Mouse (Mus musculus): ENCODE data around the gene Milr1. TPM values are rescaled to one million over a fixed set of nuclear protein-coding genes. Genes with fewer than 3 reads are reported as not detected.
"Not testable (repeated sequence)": the region's sequence is repeated elsewhere in the genome, so short reads cannot be mapped to it uniquely, and the experiment has no call there.

Milr1 gene
- polyA plus RNA-seq, 1 experiment: 3.0 TPM

DNA sequence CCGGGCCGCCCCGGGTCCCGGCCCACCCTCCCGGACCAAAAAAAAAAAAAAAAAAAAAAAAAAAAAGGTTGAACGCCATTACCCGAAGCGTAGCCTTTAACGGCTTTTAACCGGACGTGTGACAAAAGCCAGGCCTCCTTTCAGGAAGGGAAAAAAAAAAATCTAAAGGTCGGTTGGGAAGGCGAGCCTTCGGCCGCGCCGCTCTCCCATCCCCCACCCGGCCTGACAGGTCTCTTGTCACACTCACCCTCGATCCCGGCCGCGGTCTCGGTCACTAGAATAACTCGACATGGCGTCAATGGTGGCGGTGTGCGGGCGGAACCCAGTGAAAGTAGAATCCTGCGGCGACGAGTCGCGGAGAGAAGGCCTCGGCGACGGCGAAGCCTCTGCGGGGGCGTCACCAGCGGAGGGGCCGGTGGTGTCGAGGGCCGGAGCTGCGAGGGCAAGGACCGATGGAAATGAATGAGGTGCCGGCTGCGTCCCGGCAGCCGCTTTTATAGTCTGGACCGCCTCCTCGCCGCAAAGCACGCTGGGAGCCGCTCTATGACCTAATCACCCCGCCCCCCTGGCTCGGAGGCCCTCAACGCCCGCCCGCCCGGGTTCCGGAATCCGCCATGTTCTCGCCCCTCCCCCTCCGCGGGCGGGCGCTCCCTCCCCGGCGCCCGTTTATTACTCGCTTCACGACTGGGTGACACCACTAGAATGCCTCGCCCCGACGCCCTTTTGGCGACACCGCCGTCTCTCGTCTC is 37.2 kb downstream of the Milr1 start:
- H3K4me3 ChIP-seq (replicated peaks; ENCODE audit: extremely low read depth, low read depth, low read length): peak overlapping the region; percentile 93
- H3K4me1 ChIP-seq (ENCODE audit: control insufficient read depth, insufficient read depth, low read length): peaks cover 5% of the 10 kb centered on the region
- WGBS: under 1% methylated on average over 77 of the region's 79 CpGs
- TF ChIP-seq POLR2A (IDR thresholded peaks at IDR 0.05; ENCODE audit: borderline replicate concordance, extremely low read depth, low read depth, low read length): peak; percentile 98
- no peak for TF ChIP-seq CTCF (IDR thresholded peaks at IDR 0.05; ENCODE audit: insufficient read depth, low read length)
- DNase-seq: peak; percentile 99

DNA sequence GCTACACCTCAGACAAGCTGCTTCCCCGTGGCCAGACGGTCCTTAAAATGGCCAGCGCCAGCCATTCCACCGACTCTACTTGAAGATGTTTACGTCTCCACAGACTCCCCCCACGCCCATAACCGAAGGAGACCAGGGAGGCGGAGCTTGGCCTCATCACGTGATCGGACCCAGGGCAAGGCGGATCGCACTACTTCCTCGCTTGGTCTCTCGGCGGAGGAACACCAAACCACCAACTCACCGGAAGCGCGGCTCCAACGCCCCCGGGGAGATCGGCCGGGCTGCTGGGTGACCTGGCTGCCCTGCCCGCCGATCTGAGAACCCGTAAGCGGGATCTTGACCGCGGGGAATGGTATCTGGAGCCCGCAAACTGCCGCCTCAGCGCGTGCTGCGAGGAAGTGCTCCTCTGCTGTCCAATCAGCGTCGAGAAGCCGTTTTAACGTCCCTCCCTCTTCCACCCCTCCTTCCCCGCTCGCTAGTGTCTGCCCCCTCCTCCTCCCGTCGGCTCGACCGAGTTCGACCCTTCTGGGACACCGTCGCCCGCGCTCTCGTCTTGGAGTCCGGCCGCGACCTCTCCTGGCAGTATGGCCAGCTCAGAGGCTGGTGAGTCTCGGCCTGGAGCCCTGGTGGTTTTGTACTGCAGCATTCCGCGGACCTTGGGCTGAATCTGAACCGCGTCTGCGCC is 37.9 kb downstream of the Milr1 start, which contains the start of the genes Ddx5 and Cep95:
Gene Ddx5 (minus strand): TSS at position 411 of the 685 bp plus-strand sequence.
Gene Cep95 (plus strand): TSS at position 478 of the 685 bp plus-strand sequence.
- DNase-seq: peak; percentile 93
- under 1% methylated on average over 58 of the region's 58 CpGs for WGBS
- peak within 1 kb of the TSS; percentile 93 for H3K4me3 ChIP-seq (replicated peaks; ENCODE audit: extremely low read depth, low read depth, low read length)

DNA sequence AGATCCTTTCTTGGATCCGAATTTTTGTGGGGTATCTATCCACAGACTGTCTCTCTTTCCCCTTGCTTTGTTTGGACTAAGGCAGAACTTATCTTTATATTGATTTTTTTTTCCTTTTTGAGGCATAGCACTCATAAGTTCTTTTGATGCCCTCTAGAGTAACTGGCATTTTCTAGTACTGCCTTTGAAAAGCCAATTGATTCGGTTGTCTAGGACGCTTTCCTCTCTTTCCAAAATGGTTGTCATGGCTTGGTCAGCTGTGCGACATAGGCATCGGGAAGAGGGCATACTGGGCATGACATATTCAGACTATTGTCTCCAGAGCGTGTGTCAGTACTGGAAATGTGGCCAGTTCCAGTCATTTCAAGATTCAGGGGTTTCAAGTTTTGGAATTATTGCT is 38.6 kb downstream of the Milr1 start:
- H3K4me3 ChIP-seq (replicated peaks; ENCODE audit: extremely low read depth, low read depth, low read length): peak overlapping the region; percentile 91
- WGBS: 1% methylated on average over 6 of the region's 6 CpGs
- DNase-seq: no peak
- TF ChIP-seq CTCF (IDR thresholded peaks at IDR 0.05; ENCODE audit: insufficient read depth, low read length): no peak
- no peak for TF ChIP-seq POLR2A (IDR thresholded peaks at IDR 0.05; ENCODE audit: borderline replicate concordance, extremely low read depth, low read depth, low read length)
- peaks cover 2% of the 10 kb centered on the region for H3K4me1 ChIP-seq (ENCODE audit: control insufficient read depth, insufficient read depth, low read length)

More for the DNA sequence above, 37.9 kb downstream of the Milr1 start, which contains the start of the genes Ddx5 and Cep95:
- TF ChIP-seq POLR2A (IDR thresholded peaks at IDR 0.05; ENCODE audit: borderline replicate concordance, extremely low read depth, low read depth, low read length) (peak; percentile 94; the same call in 1 of the 2 replicates), CTCF (IDR thresholded peaks at IDR 0.05; ENCODE audit: insufficient read depth, low read length) (no peak)
- H3K4me1 ChIP-seq (ENCODE audit: control insufficient read depth, insufficient read depth, low read length): peaks cover 2% of the 10 kb centered on the region

DNA sequence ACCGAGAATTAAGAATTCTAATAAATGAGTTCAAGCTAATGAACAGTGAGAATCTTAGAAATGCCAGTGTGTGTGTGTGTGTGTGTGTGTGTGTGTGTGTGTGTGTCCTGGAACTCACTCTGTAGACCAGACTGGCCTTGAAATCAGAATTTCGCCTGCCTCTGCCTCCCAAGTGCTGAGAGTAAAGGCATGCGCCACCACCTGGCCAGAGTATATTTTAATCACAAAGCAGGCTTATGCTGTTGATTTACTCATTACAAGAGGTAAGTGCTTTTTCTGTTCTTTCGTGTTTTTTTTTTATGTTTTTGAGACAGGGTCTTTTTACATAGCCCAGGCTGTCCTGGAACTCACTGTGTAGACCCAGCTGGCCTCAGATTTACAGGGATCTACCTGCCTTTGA is 42.8 kb downstream of the Milr1 start:
- no peak for DNase-seq
- H3K4me3 ChIP-seq (replicated peaks; ENCODE audit: extremely low read depth, low read depth, low read length): no peak overlapping the region
- WGBS: 81% methylated on average over 4 of the region's 4 CpGs
- TF ChIP-seq POLR2A (IDR thresholded peaks at IDR 0.05; ENCODE audit: borderline replicate concordance, extremely low read depth, low read depth, low read length): no peak
- TF ChIP-seq CTCF (IDR thresholded peaks at IDR 0.05; ENCODE audit: insufficient read depth, low read length): no peak
- peaks cover 2% of the 10 kb centered on the region for H3K4me1 ChIP-seq (ENCODE audit: control insufficient read depth, insufficient read depth, low read length)

DNA sequence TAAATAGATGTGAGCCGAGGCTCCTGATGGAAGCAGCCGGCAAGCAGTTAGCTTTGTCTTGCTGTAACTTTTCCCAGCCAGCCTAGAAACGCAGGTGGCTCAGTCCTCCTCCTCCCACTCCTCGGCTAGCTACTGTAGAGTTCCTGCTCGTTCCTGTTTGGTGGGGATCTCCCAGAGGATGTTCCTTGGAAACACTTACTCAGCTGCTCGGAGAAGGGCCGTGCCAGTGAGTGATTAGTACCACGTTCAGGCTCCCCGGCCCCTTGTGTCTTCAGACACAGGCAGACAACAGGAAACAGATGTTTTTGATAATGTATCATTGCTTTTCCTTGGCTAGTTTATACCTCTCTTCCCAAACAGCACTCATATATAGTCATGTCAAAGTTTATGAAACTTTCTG is 44.7 kb downstream of the Milr1 start:
- TF ChIP-seq POLR2A (IDR thresholded peaks at IDR 0.05; ENCODE audit: borderline replicate concordance, extremely low read depth, low read depth, low read length): no peak
- 31% methylated on average over 9 of the region's 9 CpGs for WGBS
- peaks cover 2% of the 10 kb centered on the region for H3K4me1 ChIP-seq (ENCODE audit: control insufficient read depth, insufficient read depth, low read length)
- no peak for DNase-seq
- H3K4me3 ChIP-seq (replicated peaks; ENCODE audit: extremely low read depth, low read depth, low read length): no peak overlapping the region

DNA sequence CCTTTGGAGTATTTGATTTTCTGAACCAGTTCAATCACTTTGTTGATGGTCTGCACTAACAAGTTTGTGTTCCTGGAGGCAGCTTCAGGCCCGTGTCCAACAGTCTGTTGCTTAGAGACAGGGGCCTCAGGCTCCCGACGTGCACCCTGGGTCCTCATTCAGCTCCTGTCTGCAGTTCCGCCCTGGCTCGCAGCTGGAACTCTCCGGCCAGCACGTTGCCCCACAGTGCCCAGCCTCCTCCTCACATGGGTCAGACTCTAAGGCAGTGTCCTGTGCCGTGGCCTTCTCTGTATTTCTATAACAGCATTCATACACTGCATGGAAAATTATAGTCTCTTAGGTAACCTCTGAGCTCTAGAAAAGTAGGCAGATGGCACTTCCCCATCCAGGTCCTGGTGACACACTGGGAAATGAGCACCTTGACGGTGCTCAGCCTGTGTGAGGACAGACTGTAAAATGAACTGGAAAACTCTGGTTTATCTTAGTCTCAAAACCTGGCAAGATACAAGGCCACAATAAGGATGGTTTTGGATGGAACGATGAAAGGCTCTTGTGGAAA is 51.1 kb downstream of the Milr1 start:
- no peak for DNase-seq
- TF ChIP-seq CTCF (IDR thresholded peaks at IDR 0.05; ENCODE audit: insufficient read depth, low read length) (no peak), POLR2A (IDR thresholded peaks at IDR 0.05; ENCODE audit: borderline replicate concordance, extremely low read depth, low read depth, low read length) (no peak)
- WGBS: 76% methylated on average over 10 of the region's 10 CpGs
- H3K4me1 ChIP-seq (ENCODE audit: control insufficient read depth, insufficient read depth, low read length): no peaks in the 10 kb centered on the region
- H3K4me3 ChIP-seq (replicated peaks; ENCODE audit: extremely low read depth, low read depth, low read length): no peak overlapping the region

DNA sequence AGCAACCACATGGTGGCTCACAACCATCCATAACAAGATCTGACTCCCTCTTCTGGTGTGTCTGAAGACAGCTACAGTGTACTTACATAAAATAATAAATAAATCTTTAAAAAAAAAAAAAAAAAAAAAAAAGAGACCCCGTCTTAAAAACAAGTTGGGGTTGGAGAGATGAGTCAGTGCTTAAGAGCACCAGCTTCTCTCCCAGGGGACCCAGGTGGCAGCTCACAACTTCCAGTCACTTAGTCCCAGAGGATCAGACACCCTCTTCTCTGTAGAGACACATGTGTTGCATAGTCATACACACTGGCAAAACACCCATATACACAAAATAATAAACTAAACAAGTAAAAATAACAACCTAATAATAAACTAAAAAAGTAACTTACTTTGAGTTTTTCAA is 56.4 kb downstream of the Milr1 start:
- not testable (repeated sequence) for H3K4me3 ChIP-seq (replicated peaks; ENCODE audit: extremely low read depth, low read depth, low read length); H3K4me1 ChIP-seq (ENCODE audit: control insufficient read depth, insufficient read depth, low read length); DNase-seq
- 76% methylated on average over 1 of the region's 1 CpGs for WGBS

DNA sequence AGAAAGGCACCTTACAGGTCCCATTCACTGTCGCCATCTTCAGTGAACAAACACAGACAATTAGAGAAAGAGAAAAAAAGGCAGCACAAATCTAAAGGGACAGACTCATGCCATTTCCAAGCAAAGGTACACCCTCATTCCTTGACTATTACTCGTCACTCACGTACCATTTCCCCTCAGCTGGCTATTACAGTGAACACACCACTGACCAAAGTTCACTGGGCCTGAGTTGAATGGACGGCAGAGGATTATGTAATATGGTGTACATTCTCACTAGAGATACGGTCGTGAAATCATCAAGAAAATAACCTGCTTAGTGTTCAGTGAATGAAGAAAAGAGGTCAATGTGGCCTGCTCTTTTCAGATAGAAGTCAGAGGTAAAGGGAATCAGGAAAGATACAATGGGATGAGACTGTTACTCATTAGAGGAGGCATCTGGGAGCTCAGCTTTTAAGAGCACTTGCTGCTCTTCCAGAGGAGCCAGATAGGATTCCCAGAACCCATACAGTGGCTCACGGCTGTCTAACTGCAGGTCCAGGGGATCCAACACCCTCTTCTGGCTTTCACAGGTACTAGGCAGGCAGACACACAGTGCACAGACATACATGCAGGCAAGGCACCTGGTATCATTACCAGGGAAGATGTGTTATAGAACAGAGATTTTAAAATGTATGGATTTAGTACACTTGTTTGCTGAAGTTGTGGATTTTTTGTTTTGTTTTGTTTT is 61.5 kb downstream of the Milr1 start:
- no peak overlapping the region for H3K4me3 ChIP-seq (replicated peaks; ENCODE audit: extremely low read depth, low read depth, low read length)
- WGBS: 86% methylated on average over 7 of the region's 7 CpGs
- no peak for DNase-seq
- no peak for TF ChIP-seq POLR2A (IDR thresholded peaks at IDR 0.05; ENCODE audit: borderline replicate concordance, extremely low read depth, low read depth, low read length)
- no peak for TF ChIP-seq CTCF (IDR thresholded peaks at IDR 0.05; ENCODE audit: insufficient read depth, low read length)
- H3K4me1 ChIP-seq (ENCODE audit: control insufficient read depth, insufficient read depth, low read length): no peaks in the 10 kb centered on the region

DNA sequence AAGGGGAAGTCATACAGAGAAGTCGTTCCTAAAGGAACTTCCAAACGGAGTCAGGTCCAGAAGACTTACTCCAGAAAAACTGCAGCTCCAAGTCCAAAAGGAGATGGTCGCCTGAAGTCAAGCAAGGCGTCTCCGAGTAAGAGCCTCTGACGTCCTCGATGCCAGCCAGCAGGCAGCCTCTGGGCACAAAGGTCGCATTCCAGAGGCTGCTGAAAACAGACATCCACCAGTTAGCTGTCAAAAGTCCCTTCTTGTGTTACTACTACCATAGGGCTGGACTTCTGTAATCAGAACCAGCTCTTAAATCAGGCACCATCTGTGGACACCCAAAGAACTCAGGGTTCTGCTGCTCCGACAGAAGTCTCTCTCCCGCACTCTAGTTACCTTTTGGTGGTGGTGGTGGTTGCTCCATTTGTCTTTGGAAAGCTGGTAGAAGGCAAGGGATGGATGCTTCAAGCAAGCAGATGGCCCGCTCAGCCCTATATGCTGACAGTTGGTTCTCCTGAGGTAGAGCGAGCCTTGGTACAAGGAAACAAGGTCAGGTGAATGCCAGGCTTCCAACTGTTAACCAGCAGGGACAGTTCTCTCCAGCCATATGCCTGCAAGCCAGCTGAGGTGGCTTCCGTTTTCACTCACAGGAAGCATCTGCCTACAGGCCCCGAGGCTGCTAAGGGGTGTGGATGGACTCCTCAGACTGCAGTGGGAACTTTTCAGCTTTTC is 63.7 kb downstream of the Milr1 start:
- 71% methylated on average over 14 of the region's 14 CpGs for WGBS
- H3K4me1 ChIP-seq (ENCODE audit: control insufficient read depth, insufficient read depth, low read length): no peaks in the 10 kb centered on the region
- DNase-seq: no peak
- H3K4me3 ChIP-seq (replicated peaks; ENCODE audit: extremely low read depth, low read depth, low read length): no peak overlapping the region
- TF ChIP-seq CTCF (IDR thresholded peaks at IDR 0.05; ENCODE audit: insufficient read depth, low read length) (no peak), POLR2A (IDR thresholded peaks at IDR 0.05; ENCODE audit: borderline replicate concordance, extremely low read depth, low read depth, low read length) (no peak)

Measured in lung, adult 2 months (tissue).